ENCODE assay signal across 12 mouse cellular contexts in genomic region chr2:83733981-83734393, GRCm38 (mm10). TPM values are rescaled to one million over a fixed set of nuclear protein-coding genes. Genes with fewer than 3 reads are reported as not detected.
DNase-seq lines count a peak whose midpoint lies in the region; ATAC-seq and TF ChIP-seq lines count a peak whose summit lies in the region.
"Had no signal": no experiment of that assay in that cellular context is flagged by ENCODE, and none has a peak within 500 bp of the region (broad histone marks: within the 10 kb centered on the region; RNA-seq: fewer than 3 reads in every experiment).

No protein-coding gene starts in this region.

- no peak overlapping the region for H3K9ac ChIP-seq in heart, embryonic 13.5 days
- H3K9ac ChIP-seq in heart, embryonic 11.5 days (ENCODE audit: low read depth, low read length): no peak overlapping the region
- H3K9ac ChIP-seq in midbrain, embryonic 13.5 days (replicated peaks): no peak overlapping the region
- H3K9ac ChIP-seq: limb, embryonic 15.5 days had no signal

- no peak for TF ChIP-seq CTCF in G1E (IDR thresholded peaks at IDR 0.05; ENCODE audit: low read depth, low read length)

- WGBS in heart, embryonic 13.5 days: 62% methylated on average over 13 of the region's 13 CpGs
- WGBS in heart, embryonic 11.5 days (ENCODE audit: insufficient replicate concordance): 77% methylated on average over 13 of the region's 13 CpGs
- WGBS in midbrain, embryonic 13.5 days: 95% methylated on average over 13 of the region's 13 CpGs

- peak; percentile 32 for DNase-seq in G1E (ENCODE audit: low spot score)
- peak; percentile 45 for DNase-seq in lung, postnatal 36 days
- DNase-seq in frontal cortex, postnatal 25 days (ENCODE audit: low spot score in 2 of 2): no peak
- DNase-seq in neural tube, embryonic 10.5 days (ENCODE audit: extremely low spot score, low spot score): no peak
- DNase-seq: adrenal gland, postnatal 10 days; kidney, adult 18-20 months; thymus, adult 18-20 months had no signal

- ATAC-seq in heart, embryonic 13.5 days (ENCODE audit: extremely low read depth, insufficient number of reproducible peaks, low FRiP score, low TSS enrichment): no peak
- ATAC-seq in heart, embryonic 11.5 days (replicated peaks; ENCODE audit: insufficient number of reproducible peaks, low FRiP score, low TSS enrichment): no peak
- peak; percentile 88 for ATAC-seq in G1E (ENCODE audit: extremely low read depth, insufficient number of reproducible peaks, low FRiP score, poor library complexity, severe bottlenecking)
- peak; percentile 71 to 78 for ATAC-seq in hematopoietic stem cell, adult 5-6 weeks (replicated peaks in 1 of 2; ENCODE audit: insufficient read depth in 1 of 2, low FRiP score in 2 of 2, low TSS enrichment in 1 of 2, low read depth in 1 of 2, poor library complexity in 2 of 2, severe bottlenecking in 2 of 2)
- ATAC-seq in midbrain, embryonic 13.5 days: no peak

- no peaks in the 10 kb centered on the region for H3K9me3 ChIP-seq in heart, embryonic 13.5 days
- no peaks in the 10 kb centered on the region for H3K9me3 ChIP-seq in heart, embryonic 11.5 days (replicated peaks; ENCODE audit: control insufficient read depth, low read length)
- H3K9me3 ChIP-seq in G1E (replicated peaks): no peaks in the 10 kb centered on the region
- H3K9me3 ChIP-seq in midbrain, embryonic 13.5 days: no peaks in the 10 kb centered on the region
- H3K9me3 ChIP-seq: limb, embryonic 15.5 days had no signal

- peaks cover 28% of the 10 kb centered on the region for H3K36me3 ChIP-seq in heart, embryonic 13.5 days
- H3K36me3 ChIP-seq in heart, embryonic 11.5 days (ENCODE audit: control insufficient read depth, insufficient read depth, low read length): peaks cover 10% of the 10 kb centered on the region
- H3K36me3 ChIP-seq in G1E (replicated peaks): peaks cover 57% of the 10 kb centered on the region
- H3K36me3 ChIP-seq in midbrain, embryonic 13.5 days: no peaks in the 10 kb centered on the region

- no peak overlapping the region for H3K27ac ChIP-seq in heart, embryonic 13.5 days (replicated peaks)
- H3K27ac ChIP-seq in heart, embryonic 11.5 days (ENCODE audit: low read depth, low read length): no peak overlapping the region
- H3K27ac ChIP-seq in midbrain, embryonic 13.5 days: no peak overlapping the region
- H3K27ac ChIP-seq: limb, embryonic 15.5 days had no signal

- peaks cover 40% of the 10 kb centered on the region for H3K4me1 ChIP-seq in heart, embryonic 13.5 days
- H3K4me1 ChIP-seq in heart, embryonic 11.5 days (ENCODE audit: control insufficient read depth, insufficient read depth, low read length): peaks cover 9% of the 10 kb centered on the region
- peaks cover 45% of the 10 kb centered on the region for H3K4me1 ChIP-seq in G1E (ENCODE audit: insufficient read depth, low read depth, low read length)
- H3K4me1 ChIP-seq in midbrain, embryonic 13.5 days (replicated peaks): no peaks in the 10 kb centered on the region

- H3K27me3 ChIP-seq in heart, embryonic 13.5 days (replicated peaks): no peaks in the 10 kb centered on the region; the same call in 1 of the 2 replicates
- no peaks in the 10 kb centered on the region for H3K27me3 ChIP-seq in heart, embryonic 11.5 days (ENCODE audit: control insufficient read depth, insufficient read depth, low read length)
- H3K27me3 ChIP-seq in G1E (ENCODE audit: insufficient read depth, low read length): no peaks in the 10 kb centered on the region
- H3K27me3 ChIP-seq in midbrain, embryonic 13.5 days: no peaks in the 10 kb centered on the region
- H3K27me3 ChIP-seq: limb, embryonic 15.5 days had no signal

- H3K4me3 ChIP-seq in heart, embryonic 13.5 days: no peak overlapping the region
- H3K4me3 ChIP-seq in heart, embryonic 11.5 days (ENCODE audit: low read depth, low read length): no peak overlapping the region
- peak overlapping the region; percentile 65 for H3K4me3 ChIP-seq in G1E (ENCODE audit: low read depth, low read length)
- H3K4me3 ChIP-seq in midbrain, embryonic 13.5 days (replicated peaks): no peak overlapping the region
- H3K4me3 ChIP-seq: limb, embryonic 15.5 days had no signal

- H3K4me2 ChIP-seq in heart, embryonic 13.5 days: peak overlapping the region; percentile 14
- no peak overlapping the region for H3K4me2 ChIP-seq in heart, embryonic 11.5 days
- H3K4me2 ChIP-seq in midbrain, embryonic 13.5 days (replicated peaks): no peak overlapping the region
- H3K4me2 ChIP-seq: limb, embryonic 15.5 days had no signal

RNA-seq across cellular contexts. Expression of gene Itgav, which starts 9.8 kb away (rescaled TPM):
- 48.8 and 50.4 TPM in 2 replicates for polyA plus RNA-seq in heart, embryonic 13.5 days (2015; fragmentation: Nextera tagmentation; extraction: Ambion mirVana)
- polyA plus RNA-seq in heart, embryonic 11.5 days (2014; fragmentation: Nextera tagmentation; extraction: Ambion mirVana): 75.9 and 87.7 TPM in 2 replicates
- 26.0 and 27.8 TPM in 2 replicates for total RNA-seq in G1E (2014; fragmentation: Nextera tagmentation)
- total RNA-seq in G1E (2017): 17.5 and 18.0 TPM in 2 replicates
- polyA plus RNA-seq in G1E (2012): 19.8 and 24.1 TPM in 2 replicates
- 20.8 and 28.8 TPM in 2 replicates for total RNA-seq in hematopoietic stem cell, adult 5-6 weeks (2017)
- 19.7 and 23.0 TPM in 2 replicates for polyA plus RNA-seq in midbrain, embryonic 13.5 days (2015; fragmentation: Nextera tagmentation; extraction: Ambion mirVana)

Comparison
In these comparisons a context has a peak if more than half of its experiments do, and no peak if none do; other contexts are left out.
1. ATAC-seq: peak in G1E (single experiment) and hematopoietic stem cell, adult 5-6 weeks (2 of 2); none in heart, embryonic 13.5 days (single experiment), heart, embryonic 11.5 days (single experiment) and midbrain, embryonic 13.5 days (single experiment).
2. DNase-seq: peak in G1E (single experiment) and lung, postnatal 36 days (single experiment); none in frontal cortex, postnatal 25 days (0 of 2) and neural tube, embryonic 10.5 days (single experiment).